Mouse (Mus musculus) hindbrain, embryonic 14.5 days (tissue): ENCODE data around the gene Fam222a. TPM values are rescaled to one million over a fixed set of nuclear protein-coding genes. Genes with fewer than 3 reads are reported as not detected.

Experiments
- ATAC-seq: fragments of 200-750 bp; cut with Nextera tagmentation; 2 replicates; pipeline ENCODE4 v1.8.0; 2017; ENCODE audit warnings: moderate number of reproducible peaks, mild to moderate bottlenecking, moderate TSS enrichment, moderate library complexity; ENCODE audit not compliant: low FRiP score
- DNase-seq: peaks from one replicate; pipeline ENCODE4 v3.0.0-alpha.2; 2015; ENCODE audit warnings: low spot score
- H3K27ac ChIP-seq: fragments of 300-500 bp; sonication (generic); 2 replicates; pipeline ENCODE4 v1.5.1; 2014; ENCODE audit warnings: mild to moderate bottlenecking, moderate library complexity
- H3K27me3 ChIP-seq: fragments of 300-500 bp; sonication (generic); 2 replicates; pipeline ENCODE4 v1.6.1; 2014; ENCODE audit warnings: mild to moderate bottlenecking, low read length, mixed read lengths; ENCODE audit not compliant: control insufficient read depth, insufficient read depth
- H3K36me3 ChIP-seq: fragments of 300-500 bp; sonication (generic); replicated peaks from 2 replicates; pipeline ENCODE4 v1.6.1; 2014; ENCODE audit not compliant: control insufficient read depth, insufficient read depth
- H3K4me1 ChIP-seq: fragments of 300-500 bp; sonication (generic); replicated peaks from 2 replicates; pipeline ENCODE4 v1.6.1; 2014; ENCODE audit warnings: antibody characterized with exemption, low read length, mixed read lengths; ENCODE audit not compliant: control insufficient read depth, insufficient read depth
- H3K4me2 ChIP-seq: fragments of 300-500 bp; sonication (generic); replicated peaks from 2 replicates; pipeline ENCODE4 v1.6.1; 2014; ENCODE audit warnings: mild to moderate bottlenecking, moderate library complexity
- H3K4me3 ChIP-seq: fragments of 300-500 bp; sonication (generic); replicated peaks from 2 replicates; pipeline ENCODE4 v1.5.1; 2014; ENCODE audit warnings: mild to moderate bottlenecking, low read length
- H3K9ac ChIP-seq: fragments of 300-500 bp; sonication (generic); 2 replicates; pipeline ENCODE4 v1.6.1; 2014
- H3K9me3 ChIP-seq: fragments of 300-500 bp; sonication (generic); 2 replicates; pipeline ENCODE4 v1.6.1; 2016; ENCODE audit warnings: low read length; ENCODE audit not compliant: control insufficient read depth
- WGBS: fragments of 180-500 bp; shearing (Covaris S2); extraction: QIAGEN DNeasy Blood & Tissue Kit; methylation state at CpG from one replicate; pipeline ENCODE4 v1.1.7; 2014; 5-methylcytosine and 5-hydroxymethylcytosine counted together
- polyA plus RNA-seq: library from polyadenylated mRNA; unstranded; fragments of >200 nt; fragmentation: Nextera tagmentation; extraction: Ambion mirVana; gene quantifications from 2 replicates; pipeline ENCODE4 v1.2.1, GENCODE M21; 2014

Gene Fam222a
- polyA plus RNA-seq, 1 experiment from 2014 or later, result 6.6 TPM

DNA sequence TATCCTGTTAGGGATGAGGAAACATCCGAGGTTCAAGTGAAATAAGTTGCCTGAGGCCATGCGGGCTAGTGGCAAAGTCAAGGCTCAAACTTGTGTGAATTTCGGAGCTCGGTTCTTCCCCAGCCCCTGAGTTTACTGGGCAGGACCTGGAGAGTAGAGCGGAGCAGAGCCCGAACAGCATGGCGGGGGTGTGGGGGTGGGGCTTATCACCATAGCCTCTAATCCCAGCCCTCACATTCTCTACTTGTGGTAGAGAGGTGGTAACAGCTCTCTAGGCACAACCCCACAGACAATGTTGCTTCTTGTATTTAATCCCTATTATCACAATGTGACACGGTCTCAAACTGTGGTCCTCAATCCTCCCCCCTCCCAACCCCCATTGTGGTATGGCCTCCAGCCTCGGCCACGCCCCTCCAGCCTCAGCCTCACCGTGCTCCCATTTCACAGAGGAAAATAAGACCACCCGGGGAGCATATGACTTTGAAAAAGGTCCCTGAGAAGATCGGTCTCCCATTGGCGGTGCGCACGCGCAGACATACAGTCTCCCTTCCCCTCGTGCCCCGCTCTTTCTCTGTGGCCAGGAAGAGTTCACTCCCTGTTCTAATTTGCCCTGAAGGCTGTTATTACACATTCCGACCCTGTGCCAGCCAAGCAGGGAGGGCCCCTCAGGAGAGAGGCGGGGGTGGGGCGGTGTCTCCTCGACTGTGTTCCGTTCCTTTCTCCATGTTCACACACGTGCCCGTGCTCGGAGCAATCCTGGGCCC, 79.6 kb downstream of the Fam222a start:
- 6% methylated on average over 27 of the region's 27 CpGs for WGBS
- Histone ChIP-seq H3K9me3 (no peaks in the 10 kb centered on the region), H3K27me3 (no peaks in the 10 kb centered on the region; the same call in 1 of the 2 replicates), H3K4me2 (peak overlapping the region; percentile 61), H3K4me1 (peaks cover 16% of the 10 kb centered on the region; the same call in 1 of the 2 replicates), H3K36me3 (no peaks in the 10 kb centered on the region), H3K4me3 (peak overlapping the region; percentile 22), H3K9ac (peak overlapping the region; percentile 47), H3K27ac (no peak overlapping the region)
- ATAC-seq, result peak; percentile 36; the same call in 1 of the 2 replicates
- DNase-seq, result peak; percentile 57

DNA sequence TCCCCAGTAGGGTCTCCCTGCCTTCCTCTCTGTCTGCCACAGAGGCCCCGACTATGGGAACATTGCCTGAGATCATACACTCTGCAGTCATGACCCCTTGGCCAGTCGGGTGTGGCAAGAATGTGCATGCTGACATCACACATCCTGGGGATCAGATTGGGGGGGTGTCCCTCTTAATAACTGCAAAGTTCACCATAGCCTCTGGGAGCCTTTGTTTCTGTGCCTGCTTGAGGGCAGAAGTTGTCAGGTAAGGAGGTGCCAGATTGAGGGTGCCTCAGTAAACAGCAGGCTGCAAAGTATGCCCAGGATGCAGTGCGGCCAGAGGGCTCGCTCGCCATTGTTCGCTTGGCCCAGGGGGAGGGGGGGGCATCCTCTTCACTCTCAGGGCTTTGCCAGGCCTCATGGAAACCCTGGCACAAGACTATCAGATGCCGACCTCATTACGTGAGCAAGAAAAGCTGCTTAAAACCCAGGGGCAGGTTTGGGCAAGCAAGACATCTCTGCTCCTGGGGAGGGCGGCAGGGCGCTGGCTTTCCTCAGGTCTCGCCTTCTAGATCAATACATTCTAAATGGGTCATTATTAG, 81.0 kb downstream of the Fam222a start:
- 68% methylated on average over 11 of the region's 11 CpGs for WGBS
- ATAC-seq (no peak), DNase-seq (no peak)
- Histone ChIP-seq H3K9me3 (no peaks in the 10 kb centered on the region), H3K4me3 (no peak overlapping the region), H3K4me2 (no peak overlapping the region), H3K9ac (no peak overlapping the region), H3K36me3 (no peaks in the 10 kb centered on the region), H3K27ac (no peak overlapping the region), H3K27me3 (no peaks in the 10 kb centered on the region; the same call in 1 of the 2 replicates), H3K4me1 (peaks cover 16% of the 10 kb centered on the region; the same call in 1 of the 2 replicates)

- Histone ChIP-seq H3K27me3 (peaks cover 8% of the 10 kb centered on the region), H3K9me3 (no peaks in the 10 kb centered on the region), H3K36me3 (no peaks in the 10 kb centered on the region), H3K27ac (no peak overlapping the region), H3K4me1 (peaks cover 16% of the 10 kb centered on the region; the same call in 1 of the 2 replicates), H3K9ac (no peak overlapping the region), H3K4me3 (no peak overlapping the region), H3K4me2 (no peak overlapping the region)
- DNase-seq (no peak), ATAC-seq (no peak)
- 48% methylated on average over 14 of the region's 14 CpGs for WGBS
These were observed 83.2 kb downstream of the Fam222a start for GRCm38 (mm10) chr5:114651002-114651401.

GRCm38 (mm10) chr5:114651449-114651848, 83.6 kb downstream of the Fam222a start:
- H3K4me3 ChIP-seq, result no peak overlapping the region
- no peaks in the 10 kb centered on the region for H3K36me3 ChIP-seq
- DNase-seq (no peak), ATAC-seq (no peak)
- 33% methylated on average over 3 of the region's 3 CpGs for WGBS
- H3K9me3 ChIP-seq, result no peaks in the 10 kb centered on the region
- H3K9ac ChIP-seq, result no peak overlapping the region
- H3K4me2 ChIP-seq, result no peak overlapping the region
- peaks cover 12% of the 10 kb centered on the region for H3K27me3 ChIP-seq
- H3K27ac ChIP-seq, result no peak overlapping the region
- H3K4me1 ChIP-seq, result peaks cover 16% of the 10 kb centered on the region; the same call in 1 of the 2 replicates

DNA sequence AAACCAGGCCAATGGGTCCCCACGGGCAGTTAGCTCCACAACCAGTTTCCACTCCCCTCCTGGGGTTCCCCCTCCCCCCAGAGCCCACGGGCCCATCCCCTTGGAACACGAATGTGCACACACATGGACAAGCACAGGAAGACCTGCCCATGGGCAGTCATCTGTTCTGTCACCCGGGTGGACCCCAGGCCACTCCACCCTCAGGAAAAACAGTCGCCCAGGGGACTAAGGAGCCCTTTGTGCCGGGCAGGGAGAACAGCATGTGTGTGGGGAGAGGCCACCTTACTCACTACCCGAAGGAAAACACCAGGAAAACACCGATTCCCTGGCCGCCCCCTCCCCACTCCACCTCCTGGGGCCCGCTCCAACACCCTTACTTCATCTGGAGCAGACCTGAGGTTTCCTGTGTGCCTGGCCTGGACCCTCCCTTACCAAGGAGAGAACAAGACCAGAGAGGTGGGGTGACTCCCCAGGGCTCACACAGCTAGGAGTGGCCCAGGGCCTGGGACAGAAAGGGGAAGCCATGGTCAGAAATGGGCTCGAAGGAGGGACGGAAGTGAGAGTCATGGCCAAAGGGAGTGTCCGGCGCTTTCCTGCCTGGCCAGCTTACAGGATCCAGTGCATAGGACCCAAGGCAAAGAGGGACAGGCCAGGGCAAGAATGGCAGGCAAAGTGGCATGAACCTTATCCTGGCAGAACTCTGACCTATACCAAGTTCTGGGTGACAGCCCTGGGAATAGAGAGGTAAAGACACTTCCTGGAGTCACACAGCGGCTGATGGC, 86.0 kb downstream of the Fam222a start:
- no peak overlapping the region for H3K4me2 ChIP-seq
- 74% methylated on average over 12 of the region's 15 CpGs for WGBS
- H3K4me3 ChIP-seq, result no peak overlapping the region
- H3K9me3 ChIP-seq, result no peaks in the 10 kb centered on the region
- H3K9ac ChIP-seq, result no peak overlapping the region
- no peaks in the 10 kb centered on the region for H3K36me3 ChIP-seq
- H3K27me3 ChIP-seq, result peaks cover 34% of the 10 kb centered on the region
- ATAC-seq (no peak), DNase-seq (no peak)
- H3K4me1 ChIP-seq, result peaks cover 12% of the 10 kb centered on the region; the same call in 1 of the 2 replicates
- H3K27ac ChIP-seq, result no peak overlapping the region

GRCm38 (mm10) chr5:114655721-114656120, 87.9 kb downstream of the Fam222a start:
- Histone ChIP-seq H3K9me3 (no peaks in the 10 kb centered on the region), H3K4me2 (no peak overlapping the region), H3K27me3 (peaks cover 44% of the 10 kb centered on the region), H3K4me3 (no peak overlapping the region), H3K36me3 (no peaks in the 10 kb centered on the region), H3K4me1 (peaks cover 10% of the 10 kb centered on the region; the same call in 1 of the 2 replicates), H3K27ac (no peak overlapping the region), H3K9ac (no peak overlapping the region)
- WGBS, result 87% methylated on average over 5 of the region's 5 CpGs
- ATAC-seq (no peak), DNase-seq (no peak)

DNA sequence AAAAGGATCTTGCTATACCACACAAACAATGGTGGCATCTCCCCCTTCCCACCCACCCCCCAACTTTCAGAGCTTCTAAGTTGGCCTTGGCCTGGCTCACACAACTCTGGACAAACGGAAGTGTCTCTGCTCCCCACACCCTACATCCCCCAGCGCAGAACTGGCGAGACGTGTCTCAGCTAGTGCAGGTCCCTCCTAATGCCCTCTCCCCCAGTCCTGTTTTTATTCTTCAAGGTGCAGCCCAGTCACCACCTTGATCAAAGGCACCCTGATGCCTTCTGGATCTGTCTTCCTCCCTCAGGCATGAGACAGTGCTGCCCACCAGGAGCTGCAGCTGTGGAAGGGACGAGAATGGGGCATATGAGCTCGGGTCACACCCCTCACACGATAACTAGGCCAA, 88.5 kb downstream of the Fam222a start:
- DNase-seq (no peak), ATAC-seq (no peak)
- WGBS, result 82% methylated on average over 7 of the region's 7 CpGs
- Histone ChIP-seq H3K27ac (no peak overlapping the region), H3K36me3 (no peaks in the 10 kb centered on the region), H3K4me2 (no peak overlapping the region), H3K27me3 (peaks cover 44% of the 10 kb centered on the region), H3K4me1 (peaks cover 6% of the 10 kb centered on the region; the same call in 1 of the 2 replicates), H3K4me3 (no peak overlapping the region), H3K9me3 (no peaks in the 10 kb centered on the region), H3K9ac (no peak overlapping the region)

DNA sequence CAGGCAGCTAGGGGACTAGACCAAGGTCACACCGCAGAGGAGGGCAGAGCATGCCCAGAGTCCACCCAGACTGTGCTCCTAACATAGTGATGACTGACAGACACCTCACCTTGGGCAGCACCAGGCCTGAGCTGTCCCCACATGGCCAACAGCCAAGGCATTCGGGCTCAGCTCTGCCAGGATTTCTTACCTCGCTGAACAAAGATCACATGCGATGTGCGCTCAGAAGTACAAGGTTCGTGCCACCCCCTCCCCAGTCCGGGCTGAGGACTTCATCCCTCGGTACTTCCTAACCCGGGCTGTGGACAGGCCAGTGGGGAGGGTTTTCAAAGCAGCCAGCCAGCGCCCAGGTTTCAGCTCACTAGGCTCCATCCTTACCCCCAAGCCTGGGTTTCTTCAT, 89.6 kb downstream of the Fam222a start:
- Histone ChIP-seq H3K36me3 (no peaks in the 10 kb centered on the region), H3K27me3 (peaks cover 44% of the 10 kb centered on the region), H3K9me3 (no peaks in the 10 kb centered on the region), H3K4me3 (peak overlapping the region; percentile 33; the same call in 1 of the 2 replicates), H3K27ac (no peak overlapping the region), H3K4me2 (peak overlapping the region; percentile 66), H3K4me1 (peaks cover 6% of the 10 kb centered on the region; the same call in 1 of the 2 replicates), H3K9ac (no peak overlapping the region)
- DNase-seq (no peak), ATAC-seq (no peak)
- WGBS, result 36% methylated on average over 10 of the region's 10 CpGs

DNA sequence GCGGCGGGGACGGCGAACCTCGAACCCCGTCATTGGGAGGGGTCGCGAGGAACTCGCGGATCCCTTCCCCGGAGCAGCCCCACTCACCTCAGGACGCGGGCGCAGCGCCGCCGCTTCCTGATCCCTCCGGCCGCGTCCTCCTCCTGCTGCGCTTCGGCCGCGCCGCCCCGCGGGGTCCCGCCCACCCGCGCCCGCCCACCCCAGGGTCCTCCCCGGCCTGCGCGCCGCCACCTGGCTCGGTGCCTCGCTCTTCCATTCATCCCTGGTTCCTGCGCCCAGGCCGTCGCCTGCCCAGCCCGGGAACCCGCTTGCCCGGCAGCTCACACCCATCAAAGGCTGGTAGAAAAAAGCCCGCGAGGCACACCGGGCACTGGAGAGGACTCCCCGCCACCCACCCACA, 90.4 kb downstream of the Fam222a start, which contains the start of gene Trpv4:
TSS of gene Trpv4 (minus strand) at position 167 of the 400 bp plus-strand sequence.
- WGBS, result 1% methylated on average over 43 of the region's 47 CpGs
- no peak for DNase-seq
- peak within 1 kb of the TSS; percentile 42; the same call in 1 of the 2 replicates for H3K9ac ChIP-seq
- no peak within 1 kb of the TSS for H3K27ac ChIP-seq
- ATAC-seq, result peak; percentile 40; the same call in 1 of the 2 replicates
- H3K27me3 ChIP-seq, result peaks cover 44% of the 10 kb centered on the region
- H3K36me3 ChIP-seq, result no peaks in the 10 kb centered on the region
- peaks cover 6% of the 10 kb centered on the region; the same call in 1 of the 2 replicates for H3K4me1 ChIP-seq
- H3K4me2 ChIP-seq, result peak within 1 kb of the TSS; percentile 66
- peak within 1 kb of the TSS; percentile 33 for H3K4me3 ChIP-seq
- no peaks in the 10 kb centered on the region for H3K9me3 ChIP-seq
